Mouse (Mus musculus) heart, embryonic 16.5 days (tissue): ENCODE measurements at regions not wholly inside any gene's neighbourhood (a gene's known extent, or its start where the extent isn't known, plus 50 kb on each side); places are given as distances from the start of the nearest gene placed in this dataset.

Experiments
- ATAC-seq: fragments of 200-750 bp; cut with Nextera tagmentation; replicated peaks from 2 replicates; pipeline ENCODE4 v1.8.0; 2017; ENCODE audit warnings: moderate number of reproducible peaks; ENCODE audit not compliant: insufficient read depth, low FRiP score; ENCODE audit errors: extremely low read depth
- H3K27ac ChIP-seq: fragments of 300-500 bp; sonication (generic); 2 replicates; pipeline ENCODE4 v1.5.1; 2014; ENCODE audit warnings: mild to moderate bottlenecking, low read length, control low read depth, moderate library complexity
- H3K27me3 ChIP-seq: fragments of 300-500 bp; sonication (generic); 2 replicates; pipeline ENCODE4 v1.6.1; 2014; ENCODE audit warnings: low read length, mixed read lengths; ENCODE audit not compliant: control insufficient read depth, insufficient read depth
- H3K36me3 ChIP-seq: fragments of 300-500 bp; sonication (generic); 2 replicates; pipeline ENCODE4 v1.6.1; 2014; ENCODE audit not compliant: control insufficient read depth, insufficient read depth
- H3K4me1 ChIP-seq: fragments of 300-500 bp; sonication (generic); 2 replicates; pipeline ENCODE4 v1.6.1; 2014; ENCODE audit warnings: low read length, mixed read lengths; ENCODE audit not compliant: control insufficient read depth, insufficient read depth
- H3K4me2 ChIP-seq: fragments of 300-500 bp; sonication (generic); 2 replicates; pipeline ENCODE4 v1.6.1; 2014; ENCODE audit warnings: low read depth, mild to moderate bottlenecking, control low read depth, low read length
- H3K4me3 ChIP-seq: fragments of 300-500 bp; sonication (generic); 2 replicates; pipeline ENCODE4 v1.5.1; 2014; ENCODE audit warnings: mild to moderate bottlenecking, control low read depth, low read length
- H3K9ac ChIP-seq: fragments of 300-500 bp; sonication (generic); 2 replicates; pipeline ENCODE4 v1.6.1; 2014; ENCODE audit warnings: low read length, control low read depth
- H3K9me3 ChIP-seq: fragments of 300-500 bp; sonication (generic); replicated peaks from 2 replicates; pipeline ENCODE4 v1.6.1; 2016; ENCODE audit warnings: low read length; ENCODE audit not compliant: control insufficient read depth
- WGBS: fragments of 180-500 bp; shearing (Covaris S2); extraction: QIAGEN DNeasy Blood & Tissue Kit; methylation state at CpG from one replicate; pipeline ENCODE4 v1.1.7; 2014; 5-methylcytosine and 5-hydroxymethylcytosine counted together

GRCm38 (mm10) chr1:45625921-45626320 is 122.8 kb upstream of the Col5a2 start:
- no peaks in the 10 kb centered on the region for H3K4me1 ChIP-seq
- no peaks in the 10 kb centered on the region for H3K27me3 ChIP-seq
- ATAC-seq: no peak
- H3K9ac ChIP-seq: no peak overlapping the region
- H3K27ac ChIP-seq: 0 out of 2 replicates have a peak overlapping the region, but pooled peaks have one; percentile 2
- H3K36me3 ChIP-seq: no peaks in the 10 kb centered on the region
- H3K4me2 ChIP-seq: no peak overlapping the region
- no peaks in the 10 kb centered on the region for H3K9me3 ChIP-seq
- WGBS: 56% methylated on average over 5 of the region's 5 CpGs
- no peak overlapping the region for H3K4me3 ChIP-seq

DNA sequence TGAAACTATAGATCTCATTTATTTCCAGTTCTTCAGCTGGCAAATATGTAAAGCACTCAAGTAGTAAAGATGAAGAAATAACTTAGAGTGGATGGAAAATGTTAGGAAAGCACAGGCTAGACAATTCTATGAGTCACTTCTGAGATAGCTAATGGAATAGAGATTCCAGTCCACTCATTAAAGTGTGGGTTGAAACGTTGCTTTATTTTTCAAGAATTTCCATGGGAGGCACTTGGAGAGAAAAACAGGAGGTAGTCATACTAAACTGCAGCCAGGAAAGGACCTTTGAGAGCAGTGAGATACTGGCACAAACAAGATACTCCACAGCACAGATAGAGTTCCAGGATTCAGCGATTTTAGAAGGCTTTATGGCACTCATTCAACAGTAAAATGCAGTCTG is 123.7 kb upstream of the Col5a2 start:
- whole genome bisulfite sequencing: 24% methylated on average over 2 of the region's 2 CpGs

DNA sequence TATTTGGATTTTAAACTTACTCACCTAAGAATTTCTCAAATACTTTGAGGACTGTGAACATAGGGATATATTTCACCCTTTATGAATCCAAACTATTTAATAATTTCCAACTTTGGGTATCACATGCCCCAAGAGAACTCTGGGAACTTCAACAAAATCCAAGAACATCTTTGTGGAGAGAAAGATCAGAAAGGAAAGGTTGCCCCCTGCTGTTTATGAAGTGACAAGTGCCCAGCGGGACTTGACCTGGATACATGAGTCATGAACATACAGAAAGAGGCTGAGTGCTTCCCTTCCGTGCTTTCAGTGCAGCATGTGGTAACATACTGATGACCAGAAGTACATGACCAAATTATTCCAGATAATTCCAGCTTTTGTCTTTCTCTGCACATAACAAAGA is 124.8 kb upstream of the Col5a2 start:
- Histone ChIP-seq H3K4me1 (no peaks in the 10 kb centered on the region), H3K9ac (no peak overlapping the region), H3K9me3 (peaks cover 7% of the 10 kb centered on the region), H3K4me2 (no peak overlapping the region), H3K36me3 (no peaks in the 10 kb centered on the region), H3K27ac (no peak overlapping the region), H3K4me3 (no peak overlapping the region), H3K27me3 (no peaks in the 10 kb centered on the region)
- ATAC-seq: no peak; the same call in 1 of the 2 replicates
- WGBS: 11% methylated on average over 2 of the region's 2 CpGs

More for the DNA sequence above, 123.7 kb upstream of the Col5a2 start:
- peak; percentile 28; the same call in 1 of the 2 replicates for ATAC-seq
- H3K27ac ChIP-seq: no peak overlapping the region
- H3K4me2 ChIP-seq: no peak overlapping the region
- H3K4me3 ChIP-seq: no peak overlapping the region
- H3K4me1 ChIP-seq: no peaks in the 10 kb centered on the region
- H3K36me3 ChIP-seq: no peaks in the 10 kb centered on the region
- H3K27me3 ChIP-seq: no peaks in the 10 kb centered on the region
- H3K9ac ChIP-seq: no peak overlapping the region
- H3K9me3 ChIP-seq: no peaks in the 10 kb centered on the region

DNA sequence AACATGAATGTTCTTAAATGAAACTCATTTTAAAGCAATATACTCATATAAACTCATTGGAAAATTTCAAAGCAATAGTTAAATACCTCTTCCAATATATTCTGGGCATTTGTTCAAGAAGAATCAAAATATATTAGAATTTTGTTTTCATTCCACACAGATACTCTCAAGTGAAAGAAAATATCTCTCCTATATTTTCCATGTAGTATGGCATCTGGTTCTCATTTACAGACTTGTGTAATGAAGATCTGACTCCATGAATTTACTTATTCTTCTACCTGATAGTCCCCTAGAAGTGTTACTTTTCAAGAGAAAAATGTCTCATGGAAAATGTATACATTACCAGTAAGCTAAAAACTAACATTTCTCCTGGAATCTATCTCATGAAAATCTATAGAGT is 144.2 kb upstream of the Col5a2 start:
- no peak overlapping the region for H3K27ac ChIP-seq
- H3K9ac ChIP-seq: no peak overlapping the region
- no peaks in the 10 kb centered on the region for H3K36me3 ChIP-seq
- H3K4me1 ChIP-seq: no peaks in the 10 kb centered on the region
- no peaks in the 10 kb centered on the region for H3K9me3 ChIP-seq
- no peak overlapping the region for H3K4me2 ChIP-seq
- H3K4me3 ChIP-seq: no peak overlapping the region
- ATAC-seq: no peak
- H3K27me3 ChIP-seq: no peaks in the 10 kb centered on the region

DNA sequence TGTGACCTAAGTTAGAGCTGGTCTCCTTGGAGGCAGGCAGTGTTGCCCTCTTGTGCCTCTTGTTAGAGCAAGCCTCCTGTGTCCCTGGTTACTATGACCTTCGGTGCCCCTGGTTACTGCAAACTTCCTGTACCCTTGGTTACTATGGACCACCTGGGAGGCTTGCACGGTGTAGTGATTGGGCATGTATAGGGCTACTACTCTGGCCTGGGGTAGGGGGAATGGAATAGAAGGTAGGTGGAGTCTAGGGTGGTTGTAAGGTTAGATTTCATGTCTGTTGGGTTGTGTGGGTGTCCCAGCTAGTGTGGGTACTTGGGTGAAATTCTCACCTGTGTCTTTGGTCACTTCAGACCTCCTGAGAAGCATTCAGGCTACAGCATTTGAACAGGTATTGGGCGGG is 141.7 kb upstream of the Wdr75 start:
- WGBS: 80% methylated on average over 3 of the region's 3 CpGs
- no peaks in the 10 kb centered on the region for H3K27me3 ChIP-seq
- ATAC-seq: no peak

DNA sequence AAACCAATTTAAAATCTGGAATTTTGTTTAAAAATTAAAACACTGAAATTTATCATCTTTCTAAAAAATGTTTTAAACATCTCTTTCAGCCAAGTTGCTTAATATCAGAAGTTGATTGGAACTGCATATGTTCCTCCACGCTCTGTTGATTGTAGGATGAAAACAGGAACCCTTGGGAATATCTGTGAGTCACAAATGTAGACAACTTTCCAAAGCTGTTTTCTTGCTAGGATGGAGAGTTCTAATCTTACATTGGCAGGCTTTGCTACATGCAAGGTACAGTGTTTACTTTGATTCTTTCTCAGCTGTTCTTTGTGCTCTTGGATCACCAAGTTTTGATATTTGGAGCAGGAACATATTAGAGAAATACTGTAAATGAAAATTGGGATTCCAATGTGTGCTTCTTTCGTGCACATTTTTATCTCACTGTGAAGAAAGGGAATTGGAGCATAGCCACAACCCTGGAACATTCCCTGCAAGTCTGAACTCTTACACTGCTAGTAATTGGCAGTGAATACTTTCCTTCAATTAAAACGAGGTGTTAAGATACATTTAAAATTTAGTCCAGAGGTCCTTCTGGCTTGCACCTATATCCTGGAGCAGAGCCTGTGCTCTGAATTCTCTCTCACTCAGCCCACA is 131.0 kb upstream of the Wdr75 start:
- peak overlapping the region; percentile 27; the same call in 1 of the 2 replicates for H3K27ac ChIP-seq
- H3K4me1 ChIP-seq: no peaks in the 10 kb centered on the region
- H3K9me3 ChIP-seq: no peaks in the 10 kb centered on the region
- ATAC-seq: no peak; the same call in 1 of the 2 replicates
- H3K9ac ChIP-seq: no peak overlapping the region
- no peak overlapping the region for H3K4me3 ChIP-seq
- 49% methylated on average over 3 of the region's 3 CpGs for WGBS
- H3K4me2 ChIP-seq: no peak overlapping the region
- no peaks in the 10 kb centered on the region for H3K27me3 ChIP-seq
- no peaks in the 10 kb centered on the region for H3K36me3 ChIP-seq

More for the DNA sequence above, 141.7 kb upstream of the Wdr75 start:
- no peak overlapping the region for H3K27ac ChIP-seq
- H3K4me1 ChIP-seq: no peaks in the 10 kb centered on the region
- no peak overlapping the region for H3K4me2 ChIP-seq
- H3K36me3 ChIP-seq: no peaks in the 10 kb centered on the region
- no peak overlapping the region for H3K4me3 ChIP-seq
- no peaks in the 10 kb centered on the region for H3K9me3 ChIP-seq
- no peak overlapping the region for H3K9ac ChIP-seq

GRCm38 (mm10) chr1:45672443-45673156 is 122.4 kb upstream of the Wdr75 start:
- H3K4me1 ChIP-seq: no peaks in the 10 kb centered on the region
- H3K9ac ChIP-seq: no peak overlapping the region
- no peak overlapping the region for H3K27ac ChIP-seq
- 27% methylated on average over 5 of the region's 5 CpGs for WGBS
- H3K36me3 ChIP-seq: no peaks in the 10 kb centered on the region
- H3K9me3 ChIP-seq: no peaks in the 10 kb centered on the region
- peak; percentile 76 for ATAC-seq
- no peak overlapping the region for H3K4me3 ChIP-seq
- no peaks in the 10 kb centered on the region for H3K27me3 ChIP-seq
- H3K4me2 ChIP-seq: no peak overlapping the region

GRCm38 (mm10) chr1:45675771-45676439 is 119.1 kb upstream of the Wdr75 start:
- no peak for ATAC-seq

More at GRCm38 (mm10) chr1:45675771-45676439, 119.1 kb upstream of the Wdr75 start:
- H3K27me3 ChIP-seq: no peaks in the 10 kb centered on the region
- no peaks in the 10 kb centered on the region for H3K4me1 ChIP-seq
- no peak overlapping the region for H3K27ac ChIP-seq
- H3K9ac ChIP-seq: no peak overlapping the region
- no peak overlapping the region for H3K4me2 ChIP-seq
- H3K9me3 ChIP-seq: no peaks in the 10 kb centered on the region
- H3K36me3 ChIP-seq: no peaks in the 10 kb centered on the region
- 77% methylated on average over 5 of the region's 5 CpGs for WGBS
- H3K4me3 ChIP-seq: no peak overlapping the region
